Mouse (Mus musculus): ENCODE measurements around the gene Scamp3. TPM values are rescaled to one million over a fixed set of nuclear protein-coding genes. Genes with fewer than 3 reads are reported as not detected.

Gene Scamp3
- polyA plus RNA-seq, 1 experiment, result 18.8 TPM

DNA sequence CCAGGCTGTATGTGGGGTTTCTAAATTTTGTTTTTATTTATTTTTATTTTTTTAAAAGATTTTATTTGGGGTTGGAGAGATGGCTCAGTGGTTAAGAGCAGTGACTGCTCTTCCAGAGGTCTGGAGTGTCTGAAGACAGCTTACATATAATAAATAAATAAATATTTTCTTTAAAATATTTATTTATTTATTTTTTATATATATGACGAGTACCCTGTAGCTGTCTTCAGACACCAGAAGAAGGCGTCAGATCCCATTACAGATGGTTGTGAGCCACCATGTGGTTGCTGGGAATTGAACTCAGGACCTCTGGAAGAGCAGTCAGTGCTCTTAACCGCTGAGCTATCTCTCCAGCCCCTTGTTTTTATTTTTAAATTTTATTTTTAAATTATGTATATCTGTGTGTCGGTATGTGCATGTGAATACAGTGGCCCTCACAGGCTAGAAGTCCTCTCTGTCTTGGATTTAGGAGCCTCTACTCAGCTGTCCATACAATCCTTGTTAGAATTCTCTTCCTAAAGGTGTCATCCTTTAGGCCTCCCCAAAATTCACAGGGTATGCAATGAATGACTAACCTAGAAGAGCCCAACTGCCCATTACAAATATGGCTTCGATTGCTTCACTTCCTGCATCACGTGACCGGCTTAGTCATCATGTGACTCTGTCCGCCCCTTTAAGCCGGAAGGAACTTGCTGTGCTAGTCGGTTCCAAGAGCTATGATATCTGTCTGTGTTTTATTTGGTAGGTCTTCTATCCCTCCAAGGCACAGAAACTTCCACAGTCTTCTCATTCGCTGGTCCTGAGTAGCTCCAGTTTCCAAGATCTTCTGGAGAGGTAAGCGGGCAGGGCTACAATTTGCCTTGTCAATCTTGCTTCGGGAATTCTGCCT lies 25.2 kb downstream of the Scamp3 start, which contains the start of gene Gba:
Gene Gba (plus strand): TSS at position 676 of the 889 bp plus-strand sequence.
- no peaks in the 10 kb centered on the region for H3K9me3 ChIP-seq (ENCODE audit: control insufficient read depth, low read length)
- peak within 1 kb of the TSS; percentile 62 for H3K4me3 ChIP-seq (replicated peaks)
- H3K36me3 ChIP-seq (ENCODE audit: control insufficient read depth), result peaks cover 31% of the 10 kb centered on the region
- H3K27me3 ChIP-seq (ENCODE audit: control insufficient read depth), result peaks cover 7% of the 10 kb centered on the region
- peaks cover 12% of the 10 kb centered on the region for H3K4me1 ChIP-seq (ENCODE audit: control insufficient read depth)
- TF ChIP-seq GATA1 (IDR thresholded peaks at IDR 0.05; ENCODE audit: low read length) (no peak), TAL1 (IDR thresholded peaks at IDR 0.05; ENCODE audit: low read length) (no peak)

- peak overlapping the region; percentile 62 for H3K4me3 ChIP-seq (replicated peaks)
- peaks cover 12% of the 10 kb centered on the region for H3K4me1 ChIP-seq (ENCODE audit: control insufficient read depth)
- peaks cover 37% of the 10 kb centered on the region for H3K36me3 ChIP-seq (ENCODE audit: control insufficient read depth)
- TF ChIP-seq GATA1 (IDR thresholded peaks at IDR 0.05; ENCODE audit: low read length) (no peak), TAL1 (IDR thresholded peaks at IDR 0.05; ENCODE audit: low read length) (no peak)
- peaks cover 4% of the 10 kb centered on the region for H3K27me3 ChIP-seq (ENCODE audit: control insufficient read depth)
- no peaks in the 10 kb centered on the region for H3K9me3 ChIP-seq (ENCODE audit: control insufficient read depth, low read length)
Observed at GRCm38 (mm10) chr3:89203142-89203514, 25.9 kb downstream of the Scamp3 start.

- H3K27me3 ChIP-seq (ENCODE audit: control insufficient read depth), result no peaks in the 10 kb centered on the region
- H3K4me1 ChIP-seq (ENCODE audit: control insufficient read depth), result peaks cover 12% of the 10 kb centered on the region
- no peak for TF ChIP-seq TAL1 (IDR thresholded peaks at IDR 0.05; ENCODE audit: low read length)
- no peak for TF ChIP-seq GATA1 (IDR thresholded peaks at IDR 0.05; ENCODE audit: low read length)
- peaks cover 67% of the 10 kb centered on the region for H3K36me3 ChIP-seq (ENCODE audit: control insufficient read depth)
- no peak overlapping the region for H3K4me3 ChIP-seq (replicated peaks)
- H3K9me3 ChIP-seq (ENCODE audit: control insufficient read depth, low read length), result no peaks in the 10 kb centered on the region
Observed at GRCm38 (mm10) chr3:89206079-89206478, 28.8 kb downstream of the Scamp3 start.

GRCm38 (mm10) chr3:89206695-89207094 lies 29.4 kb downstream of the Scamp3 start:
- Histone ChIP-seq H3K9me3 (ENCODE audit: control insufficient read depth, low read length) (no peaks in the 10 kb centered on the region), H3K27me3 (ENCODE audit: control insufficient read depth) (no peaks in the 10 kb centered on the region), H3K4me1 (ENCODE audit: control insufficient read depth) (peaks cover 15% of the 10 kb centered on the region), H3K4me3 (replicated peaks) (no peak overlapping the region), H3K36me3 (ENCODE audit: control insufficient read depth) (peaks cover 71% of the 10 kb centered on the region)
- TF ChIP-seq GATA1 (IDR thresholded peaks at IDR 0.05; ENCODE audit: low read length) (no peak), TAL1 (IDR thresholded peaks at IDR 0.05; ENCODE audit: low read length) (no peak)

DNA sequence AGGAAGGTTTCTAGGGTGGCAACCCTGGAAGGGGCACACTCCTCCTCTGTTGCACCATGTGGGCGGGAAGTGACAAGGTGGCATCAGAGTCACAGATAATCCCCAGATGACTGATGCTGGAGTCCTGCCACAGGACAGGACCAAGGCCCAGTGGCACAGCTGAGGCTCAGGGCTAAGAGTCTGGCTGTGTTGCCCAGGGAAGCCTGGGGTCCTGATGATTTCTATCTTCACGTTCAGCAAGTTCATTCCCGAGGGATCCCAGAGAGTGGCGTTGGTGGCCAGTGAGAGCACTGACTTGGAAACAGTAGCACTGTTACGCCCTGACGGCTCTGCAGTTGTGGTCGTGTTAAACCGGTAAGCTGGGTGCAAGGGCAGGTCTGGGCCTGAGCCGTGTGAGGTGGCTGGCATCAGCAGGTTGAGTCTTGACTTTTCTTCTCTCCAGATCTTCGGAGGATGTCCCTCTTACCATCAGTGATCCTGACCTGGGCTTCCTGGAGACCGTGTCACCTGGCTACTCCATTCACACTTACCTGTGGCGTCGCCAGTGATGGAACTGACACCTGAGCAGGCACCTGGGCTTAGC lies 30.9 kb downstream of the Scamp3 start:
- H3K27me3 ChIP-seq (ENCODE audit: control insufficient read depth), result no peaks in the 10 kb centered on the region
- no peaks in the 10 kb centered on the region for H3K9me3 ChIP-seq (ENCODE audit: control insufficient read depth, low read length)
- TF ChIP-seq GATA1 (IDR thresholded peaks at IDR 0.05; ENCODE audit: low read length) (no peak), TAL1 (IDR thresholded peaks at IDR 0.05; ENCODE audit: low read length) (no peak)
- peaks cover 22% of the 10 kb centered on the region for H3K4me1 ChIP-seq (ENCODE audit: control insufficient read depth)
- H3K36me3 ChIP-seq (ENCODE audit: control insufficient read depth), result peaks cover 74% of the 10 kb centered on the region
- H3K4me3 ChIP-seq (replicated peaks), result no peak overlapping the region

- Histone ChIP-seq H3K4me3 (replicated peaks) (no peak overlapping the region), H3K27me3 (ENCODE audit: control insufficient read depth) (no peaks in the 10 kb centered on the region), H3K9me3 (ENCODE audit: control insufficient read depth, low read length) (no peaks in the 10 kb centered on the region), H3K4me1 (ENCODE audit: control insufficient read depth) (peaks cover 22% of the 10 kb centered on the region), H3K36me3 (ENCODE audit: control insufficient read depth) (peaks cover 74% of the 10 kb centered on the region)
- no peak for TF ChIP-seq TAL1 (IDR thresholded peaks at IDR 0.05; ENCODE audit: low read length)
- no peak for TF ChIP-seq GATA1 (IDR thresholded peaks at IDR 0.05; ENCODE audit: low read length)
Observed at GRCm38 (mm10) chr3:89208736-89209135, 31.5 kb downstream of the Scamp3 start.

- peaks cover 70% of the 10 kb centered on the region for H3K36me3 ChIP-seq (ENCODE audit: control insufficient read depth)
Observed at GRCm38 (mm10) chr3:89209731-89210130, 32.5 kb downstream of the Scamp3 start.

DNA sequence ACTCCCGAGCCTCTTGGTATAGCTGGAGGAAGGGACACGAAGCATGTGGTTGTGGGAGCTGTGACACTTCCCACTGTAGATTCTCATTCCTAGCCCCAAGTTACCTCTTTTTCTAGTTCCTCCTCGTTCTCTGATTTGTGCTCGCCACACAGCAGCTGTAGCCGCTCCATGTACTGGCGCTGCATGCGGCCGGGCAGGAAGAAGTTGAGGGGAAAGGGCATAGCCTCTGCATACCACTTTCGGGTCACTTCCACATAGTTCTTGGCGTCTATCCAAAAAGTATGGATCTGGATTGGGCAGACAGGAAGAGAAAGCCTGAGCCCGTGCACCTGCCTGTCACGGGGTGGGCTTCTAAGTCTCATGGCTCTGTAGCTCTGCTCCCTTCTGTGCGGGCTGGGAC lies 32.9 kb downstream of the Scamp3 start:
- H3K4me1 ChIP-seq (ENCODE audit: control insufficient read depth), result peaks cover 33% of the 10 kb centered on the region
- no peaks in the 10 kb centered on the region for H3K9me3 ChIP-seq (ENCODE audit: control insufficient read depth, low read length)
- H3K36me3 ChIP-seq (ENCODE audit: control insufficient read depth), result peaks cover 66% of the 10 kb centered on the region

More at GRCm38 (mm10) chr3:89209731-89210130, 32.5 kb downstream of the Scamp3 start:
- Histone ChIP-seq H3K9me3 (ENCODE audit: control insufficient read depth, low read length) (no peaks in the 10 kb centered on the region), H3K4me1 (ENCODE audit: control insufficient read depth) (peaks cover 29% of the 10 kb centered on the region), H3K27me3 (ENCODE audit: control insufficient read depth) (peaks cover 6% of the 10 kb centered on the region), H3K4me3 (replicated peaks) (no peak overlapping the region)
- TF ChIP-seq TAL1 (IDR thresholded peaks at IDR 0.05; ENCODE audit: low read length), result no peak

GRCm38 (mm10) chr3:89210731-89211130 lies 33.5 kb downstream of the Scamp3 start:
- TF ChIP-seq TAL1 (IDR thresholded peaks at IDR 0.05; ENCODE audit: low read length), result no peak
- TF ChIP-seq GATA1 (IDR thresholded peaks at IDR 0.05; ENCODE audit: low read length), result no peak
- Histone ChIP-seq H3K9me3 (ENCODE audit: control insufficient read depth, low read length) (no peaks in the 10 kb centered on the region), H3K4me3 (replicated peaks) (no peak overlapping the region), H3K4me1 (ENCODE audit: control insufficient read depth) (peaks cover 39% of the 10 kb centered on the region), H3K27me3 (ENCODE audit: control insufficient read depth) (peaks cover 16% of the 10 kb centered on the region), H3K36me3 (ENCODE audit: control insufficient read depth) (peaks cover 60% of the 10 kb centered on the region)

More for the DNA sequence above, 32.9 kb downstream of the Scamp3 start:
- TF ChIP-seq GATA1 (IDR thresholded peaks at IDR 0.05; ENCODE audit: low read length) (no peak), TAL1 (IDR thresholded peaks at IDR 0.05; ENCODE audit: low read length) (no peak)
- Histone ChIP-seq H3K27me3 (ENCODE audit: control insufficient read depth) (peaks cover 10% of the 10 kb centered on the region), H3K4me3 (replicated peaks) (no peak overlapping the region)

All from erythroblast, embryonic 14.5 days (primary cell).